Mouse (Mus musculus): Measurements from ENCODE around the gene Gm19668.
A peak's percentile ranks its signal among the peaks of the same experiment; 100 is the strongest.
"Not testable (repeated sequence)": the region's sequence is repeated elsewhere in the genome, so short reads cannot be mapped to it uniquely, and the experiment has no call there.

Gene Gm19668

GRCm38 (mm10) chr10:77798921-77799508 is at the start of gene Gm19668:
TSS of gene Gm19668 (minus strand) at chr10:77799133.
- DNase-seq (ENCODE audit: low spot score in 2 of 2): no peak

- no peak for DNase-seq (ENCODE audit: low spot score in 2 of 2)
These were observed 48.6 kb upstream of the Gm19668 start for GRCm38 (mm10) chr10:77847538-77847937.

- no peak for DNase-seq (ENCODE audit: low spot score in 2 of 2)
These were observed 48.0 kb upstream of the Gm19668 start for GRCm38 (mm10) chr10:77846961-77847360.

- no peak for DNase-seq (ENCODE audit: low spot score in 2 of 2)
These were observed 47.6 kb upstream of the Gm19668 start, which contains the start of gene Gm36176 for GRCm38 (mm10) chr10:77846503-77846902. TSS of gene Gm36176 (plus strand) at chr10:77846803.

DNA sequence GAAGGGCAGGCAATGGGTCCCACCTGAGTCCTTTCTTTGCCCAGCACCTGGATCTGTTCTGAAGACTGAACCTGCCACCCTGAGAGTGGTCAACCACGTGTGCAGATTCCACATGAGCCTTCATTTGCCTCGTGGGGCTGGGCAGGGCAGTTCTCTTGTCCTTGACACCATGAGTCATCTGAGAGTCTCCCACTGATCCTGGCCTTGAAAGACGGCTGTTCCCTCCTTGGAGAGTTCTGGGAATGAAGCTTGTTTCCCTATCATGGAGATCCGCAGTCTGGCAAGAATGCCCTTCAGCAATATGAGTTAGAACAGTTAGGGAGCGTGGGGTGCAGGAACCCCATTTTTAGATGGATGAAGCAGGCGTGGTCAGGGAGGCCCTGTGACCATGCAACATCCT is 40.1 kb upstream of the Gm19668 start:
- DNase-seq (ENCODE audit: low spot score in 2 of 2): no peak

DNA sequence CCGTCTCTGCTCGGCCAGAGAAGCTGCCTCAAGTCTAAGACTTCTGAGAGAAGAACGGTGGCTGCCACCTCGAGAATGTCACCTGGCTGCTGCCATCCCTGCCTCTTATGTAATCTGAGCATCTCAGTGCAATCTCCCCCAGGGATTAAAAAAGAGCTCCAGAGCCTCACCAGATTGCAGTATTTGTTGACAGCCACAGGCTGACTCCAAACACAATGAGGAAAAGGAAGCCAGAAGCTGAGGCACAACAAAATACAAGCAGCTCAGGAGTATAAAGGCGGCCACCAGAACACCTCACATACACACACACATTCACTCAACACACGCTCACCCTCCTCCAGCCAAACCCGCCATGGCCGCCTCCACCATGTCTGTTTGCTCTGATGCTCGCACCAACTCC is 36.7 kb upstream of the Gm19668 start, which contains the start of gene Krtap10-10:
Gene Krtap10-10, plus strand, starts transcription at position 301 of the 400 bp plus-strand sequence.
- DNase-seq (ENCODE audit: low spot score in 2 of 2): no peak

DNA sequence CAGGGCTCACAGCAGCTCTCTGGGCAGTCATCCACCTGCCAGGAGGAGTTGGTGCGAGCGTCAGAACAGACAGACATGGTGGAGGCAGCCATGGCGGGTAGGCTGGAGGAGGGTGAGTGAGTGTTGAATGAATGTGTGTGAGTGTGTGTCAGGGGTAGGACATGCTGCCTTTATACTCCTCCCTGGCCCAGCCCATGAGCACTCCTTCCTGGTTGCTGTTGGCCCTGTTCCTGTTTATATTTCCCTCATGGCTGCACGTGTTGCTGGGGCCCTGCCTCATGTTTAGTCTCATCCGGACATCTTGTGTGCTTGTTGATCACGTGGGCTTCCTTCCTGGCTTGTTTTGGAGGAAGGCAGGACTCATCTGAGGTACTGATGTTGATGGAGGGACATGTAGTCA is 28.0 kb upstream of the Gm19668 start, which contains the start of gene Krtap10-4:
Gene Krtap10-4, minus strand, starts transcription at position 145 of the 400 bp plus-strand sequence.
- DNase-seq (ENCODE audit: low spot score in 2 of 2): no peak

- no peak for DNase-seq (ENCODE audit: low spot score in 2 of 2)
These were observed 20.3 kb upstream of the Gm19668 start for GRCm38 (mm10) chr10:77819203-77819602.

DNA sequence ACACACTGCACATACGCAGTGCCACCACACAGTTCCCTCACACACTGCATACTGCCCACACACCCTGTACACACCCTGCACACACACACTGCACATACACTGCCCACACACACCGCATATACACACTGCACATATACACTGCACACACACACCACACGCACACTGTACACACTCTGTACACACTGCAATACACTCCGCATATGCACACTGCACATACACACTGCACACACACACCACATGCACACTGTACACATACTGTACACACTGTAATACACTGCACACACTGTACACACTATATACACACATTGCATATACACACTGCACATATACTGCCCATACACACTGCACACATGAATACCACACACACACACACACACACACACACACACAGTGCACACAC is 19.6 kb upstream of the Gm19668 start:
- DNase-seq (ENCODE audit: low spot score in 2 of 2): no peak

GRCm38 (mm10) chr10:77815514-77815913 is 16.6 kb upstream of the Gm19668 start:
- peak in 1 of 2 experiments; percentile 52 for DNase-seq (ENCODE audit: low spot score in 2 of 2)

- no peak for DNase-seq (ENCODE audit: low spot score in 2 of 2)
These were observed 15.4 kb upstream of the Gm19668 start, which contains the start of gene Gm2696 for GRCm38 (mm10) chr10:77814382-77814781. TSS of gene Gm2696 (plus strand) at chr10:77814682.

DNA sequence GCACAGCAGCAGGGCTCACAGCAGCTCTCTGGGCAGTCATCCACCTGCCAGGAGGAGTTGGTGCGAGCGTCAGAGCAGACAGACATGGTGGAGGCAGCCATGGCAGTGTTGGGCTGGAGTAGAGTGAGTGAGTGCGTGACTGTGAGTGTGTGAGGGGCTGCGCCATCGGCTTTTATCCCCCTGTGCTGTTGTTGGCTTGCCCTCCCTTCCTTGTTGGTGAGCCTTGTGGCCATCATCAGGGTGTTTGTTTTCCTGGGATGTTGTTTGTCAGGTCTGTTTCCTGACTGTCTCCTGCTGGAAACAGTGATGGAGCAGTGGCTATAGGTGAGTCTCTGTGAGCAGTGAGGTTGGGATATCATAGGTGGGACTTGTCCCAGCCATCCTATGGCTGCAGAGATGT is 12.8 kb upstream of the Gm19668 start, which contains the start of gene Gm9507:
Gene Gm9507, minus strand, starts transcription at position 101 of the 400 bp plus-strand sequence.
- no peak for DNase-seq (ENCODE audit: low spot score in 2 of 2)

- no peak for DNase-seq (ENCODE audit: low spot score in 2 of 2)
These were observed 5.2 kb upstream of the Gm19668 start for GRCm38 (mm10) chr10:77804095-77804494.

- DNase-seq (ENCODE audit: low spot score in 2 of 2): not testable (repeated sequence)
These were observed 591 bp downstream of the Gm19668 start for GRCm38 (mm10) chr10:77798164-77798920.

- no peak for DNase-seq (ENCODE audit: low spot score in 2 of 2)
These were observed 1.3 kb downstream of the Gm19668 start for GRCm38 (mm10) chr10:77797677-77798076.

GRCm38 (mm10) chr10:77794976-77795375 is 4.0 kb downstream of the Gm19668 start, which contains the start of gene Gm9639:
TSS of gene Gm9639 (minus strand) at chr10:77795076.
- DNase-seq (ENCODE audit: low spot score in 2 of 2): no peak

GRCm38 (mm10) chr10:77788621-77789020 is 10.3 kb downstream of the Gm19668 start:
- DNase-seq (ENCODE audit: low spot score in 2 of 2): no peak

GRCm38 (mm10) chr10:77787876-77788275 is 11.1 kb downstream of the Gm19668 start, which contains the start of gene Gm7137:
TSS of gene Gm7137 (minus strand) at chr10:77788200.
- not testable (repeated sequence) for DNase-seq (ENCODE audit: low spot score in 2 of 2)

- not testable (repeated sequence) for DNase-seq (ENCODE audit: low spot score in 2 of 2)
These were observed 15.5 kb downstream of the Gm19668 start for GRCm38 (mm10) chr10:77783396-77783795.

DNA sequence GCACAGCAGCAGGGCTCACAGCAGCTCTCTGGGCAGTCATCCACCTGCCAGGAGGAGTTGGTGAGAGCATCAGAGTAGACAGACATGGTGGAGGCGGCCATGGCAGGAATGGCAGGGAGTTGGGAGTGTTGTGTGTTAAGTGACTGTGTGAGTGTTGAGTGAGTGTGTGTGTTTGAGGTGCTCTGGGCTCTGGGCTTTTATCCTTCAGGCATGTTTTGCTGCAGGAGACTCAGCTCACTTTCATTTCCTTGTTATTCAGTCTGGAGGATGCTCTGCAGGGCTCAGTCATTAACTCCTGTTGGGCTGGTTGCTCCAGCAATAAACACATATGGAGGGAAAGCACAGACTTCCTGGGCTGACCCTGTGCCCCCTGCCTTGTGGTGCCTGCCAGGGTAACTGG is 16.5 kb downstream of the Gm19668 start, which contains the start of gene Gm3250:
Gene Gm3250, minus strand, starts transcription at position 101 of the 400 bp plus-strand sequence.
- DNase-seq (ENCODE audit: low spot score in 2 of 2): not testable (repeated sequence)

DNA sequence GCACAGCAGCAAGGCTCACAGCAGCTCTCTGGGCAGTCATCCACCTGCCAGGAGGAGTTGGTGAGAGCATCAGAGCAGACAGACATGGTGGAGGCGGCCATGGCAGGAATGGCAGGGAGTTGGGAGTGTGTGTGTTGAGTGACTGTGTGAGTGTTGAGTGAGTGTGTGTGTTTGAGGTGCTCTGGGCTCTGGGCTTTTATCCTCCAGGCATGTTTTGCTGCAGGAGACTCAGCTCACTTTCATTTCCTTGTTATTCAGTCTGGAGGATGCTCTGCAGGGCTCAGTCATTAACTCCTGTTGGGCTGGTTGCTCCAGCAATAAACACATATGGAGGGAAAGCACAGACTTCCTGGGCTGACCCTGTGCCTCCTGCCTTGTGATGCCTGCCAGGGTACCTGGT is 22.1 kb downstream of the Gm19668 start, which contains the start of gene Gm7138:
Gene Gm7138, minus strand, starts transcription at position 101 of the 400 bp plus-strand sequence.
- not testable (repeated sequence) for DNase-seq (ENCODE audit: low spot score in 2 of 2)

DNA sequence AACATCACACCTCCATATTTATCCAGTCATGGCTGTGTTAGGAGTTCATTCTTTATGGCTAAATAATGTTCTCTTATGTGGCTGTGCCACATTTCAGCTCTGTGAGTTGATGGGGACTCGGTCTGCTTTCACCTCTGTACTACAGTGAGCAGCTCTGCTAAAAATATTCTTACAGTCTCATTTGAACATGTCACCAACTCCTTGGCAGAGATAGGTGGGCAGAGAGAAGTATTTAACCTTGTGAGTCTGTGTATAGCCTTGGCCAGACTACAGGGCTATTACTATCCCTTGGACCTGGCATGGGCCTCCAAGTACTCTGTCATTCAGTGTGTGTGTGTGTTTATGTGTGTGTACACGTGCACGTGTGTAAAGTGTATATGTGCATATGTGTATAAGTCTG is 26.8 kb downstream of the Gm19668 start:
- not testable (repeated sequence) for DNase-seq (ENCODE audit: low spot score in 2 of 2)
